Mouse (Mus musculus): ENCODE results near the gene Calu. TPM values are rescaled to one million over a fixed set of nuclear protein-coding genes. Genes with fewer than 3 reads are reported as not detected.

Calu gene
- 26.4 and 32.2 TPM in 2 replicates for polyA plus RNA-seq (2021; fragmentation: Nextera tagmentation)
- long read RNA-seq, experiment 1, transcript Calu-201 (7 exons, 3,229 nt): major isoform, 113 of 220 reads
- long read RNA-seq, experiment 1, transcript Calu-202 (7 exons, 2,670 nt): minor isoform, 82 of 220 reads
- long read RNA-seq, experiment 1, partial matches to known transcripts: 8 of 220 reads
- long read RNA-seq, experiment 1, other reads (novel, unspliced or antisense): 17 of 220 reads
- long read RNA-seq, experiment 2, transcript Calu-201 (7 exons, 3,229 nt): major isoform, 10 of 44 reads
- long read RNA-seq, experiment 2, transcript Calu-202 (7 exons, 2,670 nt): minor isoform, 7 of 44 reads
- long read RNA-seq, experiment 2, partial matches to known transcripts: 9 of 44 reads
- long read RNA-seq, experiment 2, other reads (novel, unspliced or antisense): 18 of 44 reads

DNA sequence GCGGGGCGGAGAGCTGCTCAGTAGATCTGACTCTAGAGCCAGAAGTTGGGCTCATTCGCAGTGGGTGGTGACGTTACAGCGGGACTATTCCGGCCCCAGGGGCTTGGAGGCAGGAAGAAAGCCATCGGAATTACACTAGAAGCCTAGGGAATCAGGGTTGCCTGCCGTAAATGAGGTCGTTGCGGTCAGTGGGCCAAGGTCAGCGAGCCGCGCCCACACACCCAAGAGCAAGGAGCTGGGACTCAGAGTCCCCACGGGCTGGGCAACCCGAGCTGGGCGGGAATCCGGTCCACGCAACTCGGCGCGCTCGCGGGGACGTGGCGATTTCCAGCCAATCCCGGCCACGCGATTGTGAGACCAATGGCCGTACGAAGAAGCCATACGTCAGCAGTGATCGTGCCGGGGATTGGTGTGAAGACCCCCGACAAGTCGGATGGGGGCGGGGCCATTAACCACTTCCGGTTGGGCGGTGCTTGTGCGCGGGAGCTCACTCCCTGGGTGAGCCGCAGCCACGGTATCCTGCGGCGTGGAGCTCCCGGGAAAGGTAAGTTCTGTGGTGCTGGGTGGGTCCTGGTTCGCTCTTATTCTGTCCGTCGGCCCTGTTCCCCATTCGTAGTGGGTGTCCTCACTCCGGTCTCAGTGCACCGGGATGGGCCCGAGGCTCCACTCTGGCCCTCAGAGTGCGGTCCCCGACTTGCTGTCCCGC is at the start of gene Calu:
TSS of gene Calu (plus strand) at position 405 of the 706 bp plus-strand sequence.

DNA sequence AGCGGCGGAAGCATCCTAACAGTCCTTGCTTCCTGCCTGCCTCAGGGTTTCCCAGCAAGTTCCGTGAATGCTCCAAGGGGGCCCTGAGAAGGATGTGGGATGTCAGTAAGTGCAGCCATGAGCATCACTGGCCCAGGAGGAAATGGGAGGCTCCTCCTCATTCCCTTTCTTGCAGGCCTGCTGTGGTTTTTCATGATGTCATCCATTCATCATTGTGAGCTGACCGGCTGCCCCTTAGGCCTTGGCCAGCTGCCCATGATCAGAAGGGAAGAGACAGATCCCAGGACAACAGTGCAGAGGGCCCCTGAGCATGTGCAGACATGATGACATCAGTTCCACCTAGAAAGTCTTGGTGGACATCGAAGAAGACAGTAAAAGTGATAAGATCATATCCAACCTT is 29.0 kb upstream of the Calu start, which contains the start of gene Fam71f1:
TSS of gene Fam71f1 (plus strand) at position 262 of the 400 bp plus-strand sequence.

DNA sequence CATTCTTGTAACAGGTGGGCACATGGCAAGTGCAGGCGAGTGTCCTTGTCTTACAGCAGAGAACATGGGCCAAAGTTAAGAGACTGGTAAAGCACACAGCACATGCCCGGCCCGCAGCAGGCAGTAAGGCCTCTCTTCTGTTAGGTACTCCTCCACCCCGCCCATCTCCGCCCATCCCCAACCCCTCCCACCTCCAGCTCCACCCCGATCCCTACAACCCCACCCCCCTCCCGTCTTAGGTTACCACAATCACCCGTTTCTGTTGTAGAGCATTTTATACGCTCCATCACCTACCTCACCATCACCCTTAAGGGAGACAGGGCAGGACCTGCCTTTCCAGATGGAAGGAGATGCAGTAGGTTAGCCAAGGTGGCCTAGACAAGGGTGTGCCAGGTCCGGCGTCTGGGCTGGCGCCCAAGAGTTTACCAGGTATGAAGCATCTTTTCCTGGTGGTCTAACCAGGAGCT is 40.2 kb downstream of the Calu start, which contains the start of gene Opn1sw:
TSS of gene Opn1sw (minus strand) at position 417 of the 467 bp plus-strand sequence.

DNA sequence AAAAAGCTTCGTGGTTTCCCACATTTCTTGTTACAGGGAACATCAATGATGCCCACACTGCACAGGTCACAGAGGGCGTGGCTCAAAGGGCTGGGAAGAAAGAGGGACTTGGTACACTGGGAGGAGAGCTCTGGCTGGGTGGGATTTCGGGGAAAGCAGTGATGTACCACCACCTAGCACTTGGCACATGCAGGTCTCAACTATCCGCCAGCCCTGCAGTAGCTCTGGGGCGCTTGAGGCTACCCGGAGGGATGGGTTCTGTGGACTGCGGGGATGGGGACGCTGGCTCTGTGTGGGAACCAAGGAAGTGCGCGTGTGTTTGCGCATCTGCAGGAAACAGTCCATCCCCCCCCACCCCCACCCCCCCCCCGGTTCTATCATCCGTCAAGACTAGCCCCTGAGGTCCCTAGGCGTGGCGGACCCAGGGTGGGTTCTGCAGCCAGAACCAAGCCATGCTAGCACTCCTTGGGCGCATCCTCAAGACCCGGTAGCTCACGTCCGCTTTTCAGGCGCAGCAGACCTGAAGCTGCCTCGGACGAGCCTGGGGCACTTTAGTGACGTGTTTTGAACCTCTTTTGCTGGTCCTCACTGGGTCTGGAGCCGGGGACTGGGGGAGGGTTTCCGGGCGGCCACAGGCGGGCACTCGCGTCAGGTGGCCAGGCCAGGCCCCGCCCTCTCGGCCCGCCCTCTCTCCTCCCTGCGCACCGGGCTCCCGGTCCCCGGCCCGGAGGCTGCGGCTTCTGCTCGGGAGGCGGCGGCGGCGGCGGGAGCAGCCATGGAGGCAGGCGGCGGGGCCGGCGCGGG is 48.2 kb downstream of the Calu start, which contains the start of gene Ccdc136:
TSS of gene Ccdc136 (plus strand) at position 400 of the 804 bp plus-strand sequence.

Other genes with a start within 250 kb of the Calu start
- 7.7 and 11.4 TPM in 2 replicates for gene Rbm28, start 183.1 kb upstream of the Calu start, polyA plus RNA-seq (2021; fragmentation: Nextera tagmentation)
- gene Prrt4, start 168.5 kb upstream of the Calu start, polyA plus RNA-seq (2021; fragmentation: Nextera tagmentation): 0.48 and 1.5 TPM in 2 replicates
- gene Impdh1, start 131.7 kb upstream of the Calu start, polyA plus RNA-seq (2021; fragmentation: Nextera tagmentation): 15.1 and 32.0 TPM in 2 replicates
- 19.4 and 21.0 TPM in 2 replicates for gene Hilpda, start 75.6 kb upstream of the Calu start, polyA plus RNA-seq (2021; fragmentation: Nextera tagmentation)
- 0.31 and 0.34 TPM in 2 replicates for gene Fam71f2, start 68.5 kb upstream of the Calu start, polyA plus RNA-seq (2021; fragmentation: Nextera tagmentation)
- gene Fam71f1, start 28.9 kb upstream of the Calu start, polyA plus RNA-seq (2021; fragmentation: Nextera tagmentation): not detected in 2 replicates
- 0.09 and 0.18 TPM in 2 replicates for gene Opn1sw, start 40.4 kb downstream of the Calu start, polyA plus RNA-seq (2021; fragmentation: Nextera tagmentation)
- 26.1 and 97.9 TPM in 2 replicates for gene Ccdc136, start 48.2 kb downstream of the Calu start, polyA plus RNA-seq (2021; fragmentation: Nextera tagmentation)
- gene Flnc, start 85.2 kb downstream of the Calu start, polyA plus RNA-seq (2021; fragmentation: Nextera tagmentation): 0.12 and 0.74 TPM in 2 replicates
- gene Atp6v1f, start 119.6 kb downstream of the Calu start, polyA plus RNA-seq (2021; fragmentation: Nextera tagmentation): 835 and 900 TPM in 2 replicates
- not detected in 2 replicates for gene Atp6v1fnb, start 123.4 kb downstream of the Calu start, polyA plus RNA-seq (2021; fragmentation: Nextera tagmentation)
- gene Kcp, start 159.9 kb downstream of the Calu start, polyA plus RNA-seq (2021; fragmentation: Nextera tagmentation): 0.30 and 0.42 TPM in 2 replicates
- gene Irf5, start 178.6 kb downstream of the Calu start, polyA plus RNA-seq (2021; fragmentation: Nextera tagmentation): 2.1 and 3.3 TPM in 2 replicates

Data from left cerebral cortex, adult 6 months (tissue).